Mouse (Mus musculus) cerebellum, adult 2 months (tissue): ENCODE results near the gene Pnpla6. TPM values are rescaled to one million over a fixed set of nuclear protein-coding genes. Genes with fewer than 3 reads are reported as not detected.

Source experiments
- DNase-seq, 2 experiments: peaks; one replicate each; pipeline ENCODE4 v3.0.0; 2021
- H3K27ac ChIP-seq: fragments of 200-500 bp; 2 replicates; pipeline ENCODE4 v1.5.1; 2012; ENCODE audit warnings: low read length, control low read depth, inconsistent platforms; ENCODE audit not compliant: insufficient read depth
- H3K27me3 ChIP-seq: fragments of 200-500 bp; 2 replicates; pipeline ENCODE4 v1.6.1; 2012; ENCODE audit warnings: inconsistent platforms, mild to moderate bottlenecking, low read length, moderate library complexity; ENCODE audit not compliant: control insufficient read depth, insufficient read depth
- H3K4me1 ChIP-seq: fragments of 200-500 bp; 2 replicates; pipeline ENCODE4 v1.6.1; 2011; ENCODE audit warnings: low read length; ENCODE audit not compliant: control insufficient read depth, insufficient read depth
- H3K4me3 ChIP-seq: fragments of 200-500 bp; replicated peaks from 2 replicates; pipeline ENCODE3; 2011; ENCODE audit warnings: mild to moderate bottlenecking, low read depth, low read length, control low read depth; ENCODE audit not compliant: insufficient read depth
- CTCF ChIP-seq: fragments of 200-500 bp; IDR thresholded peaks from 2 replicates; pipeline ENCODE4 v1.5.1; 2011; ENCODE audit warnings: low read depth, mild to moderate bottlenecking, control low read depth, low read length, moderate library complexity, borderline replicate concordance; ENCODE audit not compliant: insufficient read depth
- POLR2A ChIP-seq: fragments of 200-500 bp; IDR thresholded peaks from 2 replicates; pipeline ENCODE4 v1.6.1; 2011; ENCODE audit warnings: low read length, control low read depth, borderline replicate concordance; ENCODE audit not compliant: insufficient read depth
- WGBS: fragments of 180-500 bp; shearing (Covaris S2); methylation state at CpG from one replicate; pipeline ENCODE4 v1.1.7; 2018; 5-methylcytosine and 5-hydroxymethylcytosine counted together
- polyA plus RNA-seq: library from polyadenylated mRNA; depleted of rRNA; stranded (reverse); fragments of >200 nt; gene quantifications from 2 replicates; pipeline ENCODE4 v1.2.3, GENCODE M21; 2012

The Pnpla6 gene
- polyA plus RNA-seq, 1 experiment: 83.9 TPM

GRCm38 (mm10) chr8:3536940-3537339 lies 21.8 kb downstream of the Pnpla6 start:
- H3K4me1 ChIP-seq: no peaks in the 10 kb centered on the region
- H3K4me3 ChIP-seq: no peak overlapping the region
- DNase-seq: no peak
- H3K27me3 ChIP-seq: no peaks in the 10 kb centered on the region
- TF ChIP-seq POLR2A: no peak
- 92% methylated on average over 9 of the region's 9 CpGs for WGBS
- H3K27ac ChIP-seq: no peak overlapping the region

DNA sequence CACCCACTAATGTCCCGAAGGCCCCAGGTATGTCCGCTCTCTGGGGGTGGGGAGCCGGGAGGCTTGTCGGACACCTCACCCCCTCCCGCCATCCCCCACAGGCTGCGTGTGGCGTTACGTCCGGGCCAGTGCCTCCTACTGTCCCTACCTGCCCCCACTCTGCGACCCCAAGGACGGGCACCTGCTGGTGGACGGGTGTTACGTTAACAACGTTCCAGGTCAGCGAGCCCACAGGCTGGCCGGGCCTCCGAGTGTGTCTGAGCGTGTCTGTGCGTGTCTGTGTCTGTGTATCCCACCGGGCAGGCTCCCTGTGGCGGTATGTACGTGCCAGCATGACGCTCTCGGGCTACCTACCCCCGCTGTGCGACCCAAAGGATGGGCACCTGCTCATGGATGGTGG lies 22.5 kb downstream of the Pnpla6 start:
- TF ChIP-seq CTCF (no peak), POLR2A (no peak)
- DNase-seq: no peak
- WGBS: 91% methylated on average over 26 of the region's 26 CpGs

GRCm38 (mm10) chr8:3539146-3539545 lies 24.0 kb downstream of the Pnpla6 start:
- no peak for DNase-seq
- Histone ChIP-seq H3K27ac (no peak overlapping the region), H3K27me3 (no peaks in the 10 kb centered on the region), H3K4me1 (no peaks in the 10 kb centered on the region), H3K4me3 (no peak overlapping the region)
- TF ChIP-seq CTCF: no peak
- no peak for TF ChIP-seq POLR2A
- WGBS: 84% methylated on average over 7 of the region's 7 CpGs

More for the DNA sequence above, 22.5 kb downstream of the Pnpla6 start:
- no peaks in the 10 kb centered on the region for H3K4me1 ChIP-seq
- no peak overlapping the region for H3K27ac ChIP-seq
- H3K4me3 ChIP-seq: no peak overlapping the region
- H3K27me3 ChIP-seq: no peaks in the 10 kb centered on the region

GRCm38 (mm10) chr8:3540076-3540475 lies 24.9 kb downstream of the Pnpla6 start:
- Histone ChIP-seq H3K4me1 (no peaks in the 10 kb centered on the region), H3K4me3 (no peak overlapping the region), H3K27me3 (no peaks in the 10 kb centered on the region), H3K27ac (no peak overlapping the region)
- WGBS: 94% methylated on average over 4 of the region's 4 CpGs
- no peak for DNase-seq
- TF ChIP-seq CTCF: no peak
- TF ChIP-seq POLR2A: no peak

- no peak for DNase-seq
- WGBS: 92% methylated on average over 2 of the region's 2 CpGs
- no peak overlapping the region for H3K27ac ChIP-seq
- H3K27me3 ChIP-seq: no peaks in the 10 kb centered on the region
- no peaks in the 10 kb centered on the region for H3K4me1 ChIP-seq
- TF ChIP-seq POLR2A (no peak), CTCF (no peak)
- no peak overlapping the region for H3K4me3 ChIP-seq
Observed at GRCm38 (mm10) chr8:3546511-3546910, 31.3 kb downstream of the Pnpla6 start.

- Histone ChIP-seq H3K27ac (no peak overlapping the region), H3K4me1 (no peaks in the 10 kb centered on the region), H3K4me3 (no peak overlapping the region), H3K27me3 (no peaks in the 10 kb centered on the region)
- DNase-seq: no peak
- 86% methylated on average over 1 of the region's 1 CpGs for WGBS
- TF ChIP-seq CTCF (no peak), POLR2A (no peak)
Observed at GRCm38 (mm10) chr8:3552240-3552639, 37.1 kb downstream of the Pnpla6 start.

- no peak for DNase-seq
- Histone ChIP-seq H3K4me1 (no peaks in the 10 kb centered on the region), H3K27me3 (no peaks in the 10 kb centered on the region), H3K4me3 (no peak overlapping the region), H3K27ac (no peak overlapping the region)
- 59% methylated on average over 4 of the region's 4 CpGs for WGBS
- TF ChIP-seq POLR2A (no peak), CTCF (no peak)
Observed at GRCm38 (mm10) chr8:3556114-3556513, 40.9 kb downstream of the Pnpla6 start.

DNA sequence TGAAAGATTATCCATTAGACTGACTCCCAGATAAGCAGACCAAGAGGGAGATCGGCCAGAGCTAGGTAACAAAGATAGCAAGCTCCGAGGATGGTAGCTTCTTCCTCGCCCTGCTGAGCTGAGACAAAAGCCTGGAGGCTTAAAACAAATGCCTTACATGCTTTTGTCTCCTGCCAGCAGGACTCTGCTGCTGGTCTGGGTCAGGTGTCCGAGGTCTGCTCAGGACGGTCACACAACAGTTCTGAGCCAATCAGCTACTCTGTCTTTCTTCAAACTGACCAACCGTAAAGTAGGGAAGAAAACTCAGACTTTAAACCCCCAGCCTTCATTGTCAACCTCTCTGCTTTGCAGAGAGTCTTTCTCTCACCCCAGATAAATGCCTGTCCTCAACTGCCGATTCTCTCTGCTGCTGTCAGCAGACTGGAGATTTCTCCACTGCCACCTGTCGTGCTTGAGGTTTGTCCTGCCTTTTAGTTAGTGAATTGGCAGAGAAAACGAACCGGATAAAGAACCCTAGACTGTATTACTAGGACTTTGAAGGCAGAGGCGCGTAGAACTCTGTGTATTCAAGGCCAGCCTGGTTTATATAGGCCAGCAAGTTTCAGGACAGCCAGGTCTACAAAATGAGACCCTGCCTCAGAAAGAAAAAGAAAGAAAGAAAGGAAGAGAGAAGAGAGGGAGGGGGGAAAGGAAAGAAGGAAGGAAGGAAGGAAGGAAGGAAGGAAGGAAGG lies 52.6 kb downstream of the Pnpla6 start, which contains the start of gene C330021F23Rik:
TSS of gene C330021F23Rik (plus strand) at position 350 of the 731 bp plus-strand sequence.
- no peak within 1 kb of the TSS for H3K4me3 ChIP-seq
- TF ChIP-seq POLR2A (no peak), CTCF (no peak)
- H3K4me1 ChIP-seq: no peaks in the 10 kb centered on the region
- DNase-seq: no peak
- 4% methylated on average over 12 of the region's 12 CpGs for WGBS
- H3K27me3 ChIP-seq: no peaks in the 10 kb centered on the region
- H3K27ac ChIP-seq: no peak within 1 kb of the TSS

DNA sequence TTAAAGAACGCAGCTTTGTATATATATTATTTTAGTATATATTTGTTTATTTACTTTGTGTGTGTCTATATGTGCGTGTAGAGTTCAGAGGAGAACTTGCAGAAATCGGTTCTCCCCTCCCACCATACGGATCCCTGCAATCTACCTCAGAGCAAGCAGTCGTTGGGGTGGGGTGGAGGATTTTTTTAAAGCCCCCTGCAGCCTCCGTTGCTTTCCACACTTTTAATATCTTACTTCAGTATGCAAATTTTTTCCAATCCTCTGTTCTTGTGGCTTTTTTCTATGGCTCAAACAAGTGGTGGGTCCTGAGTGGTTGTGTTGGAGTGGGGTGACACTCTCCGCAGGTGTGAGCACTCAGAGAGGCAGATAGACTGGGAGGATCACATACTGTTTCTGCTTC lies 53.2 kb downstream of the Pnpla6 start:
- H3K4me1 ChIP-seq: no peaks in the 10 kb centered on the region
- WGBS: 7% methylated on average over 7 of the region's 7 CpGs
- no peak for TF ChIP-seq CTCF
- no peak for TF ChIP-seq POLR2A
- H3K4me3 ChIP-seq: no peak overlapping the region
- no peak for DNase-seq
- no peaks in the 10 kb centered on the region for H3K27me3 ChIP-seq
- H3K27ac ChIP-seq: no peak overlapping the region
